Mouse (Mus musculus): ENCODE results near the gene Ptpn6.
"Not testable (repeated sequence)": the region's sequence is repeated elsewhere in the genome, so short reads cannot be mapped to it uniquely, and the experiment has no call there.

DNA sequence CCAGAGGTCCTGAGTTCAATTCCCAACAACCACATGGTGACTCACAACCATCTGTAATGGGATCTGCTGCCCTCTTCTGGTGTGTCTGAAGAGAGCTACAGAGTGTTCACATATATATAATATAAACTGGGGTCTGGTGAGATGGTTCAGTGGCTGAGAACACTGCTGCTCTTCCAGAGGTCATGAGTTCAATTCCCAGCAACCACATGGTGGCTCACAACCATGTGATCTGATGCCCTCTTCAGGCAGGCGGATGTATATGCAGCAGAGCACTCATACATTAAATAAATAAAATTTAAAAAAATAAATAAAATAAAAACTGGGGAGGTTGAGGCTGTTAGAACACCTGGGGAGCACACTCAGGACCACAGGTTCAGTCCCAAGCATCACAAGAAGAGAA, 51.9 kb downstream of the Ptpn6 start:
- not testable (repeated sequence) for TF ChIP-seq CTCF (IDR thresholded peaks at IDR 0.05; ENCODE audit: insufficient read depth, low read length); POLR2A (IDR thresholded peaks at IDR 0.05; ENCODE audit: borderline replicate concordance, extremely low read depth, low read depth, low read length)
